8 mouse cellular contexts compared by ENCODE assay signal in genomic region chr16:4642190-4642589, GRCm38 (mm10). TPM values are rescaled to one million over a fixed set of nuclear protein-coding genes. Genes with fewer than 3 reads are reported as not detected.
DNase-seq lines count a peak whose midpoint lies in the region; ATAC-seq and TF ChIP-seq lines count a peak whose summit lies in the region.

No protein-coding gene starts in this region.

- no peaks in the 10 kb centered on the region for H3K9me3 ChIP-seq in forebrain, embryonic 14.5 days (replicated peaks; ENCODE audit: control insufficient read depth, low read length)
- H3K9me3 ChIP-seq in hindbrain, embryonic 14.5 days (ENCODE audit: control insufficient read depth, low read length): no peaks in the 10 kb centered on the region
- H3K9me3 ChIP-seq in limb, embryonic 10.5 days (replicated peaks): no peaks in the 10 kb centered on the region
- H3K9me3 ChIP-seq in midbrain, postnatal 0 days (ENCODE audit: low read length): no peaks in the 10 kb centered on the region

- H3K4me2 ChIP-seq in forebrain, embryonic 14.5 days (ENCODE audit: low read length): no peak overlapping the region
- H3K4me2 ChIP-seq in hindbrain, embryonic 14.5 days (replicated peaks): peak overlapping the region; percentile 73
- H3K4me2 ChIP-seq in midbrain, postnatal 0 days (ENCODE audit: low read depth, low read length, poor library complexity, severe bottlenecking): 0 out of 2 replicates have a peak overlapping the region, but pooled peaks have one; percentile 9

- intact Hi-C loops in gastrocnemius, postnatal 14 days (cut with DNase I; ENCODE audit: low total_unique reads): no loop called here

- H3K27ac ChIP-seq in forebrain, embryonic 14.5 days (ENCODE audit: low read depth, low read length): peak overlapping the region; percentile 27; the same call in 1 of the 2 replicates
- 0 out of 2 replicates have a peak overlapping the region, but pooled peaks have one; percentile 16 for H3K27ac ChIP-seq in hindbrain, embryonic 14.5 days
- peak overlapping the region; percentile 87 for H3K27ac ChIP-seq in limb, embryonic 10.5 days
- H3K27ac ChIP-seq in midbrain, postnatal 0 days (ENCODE audit: low read depth, low read length): no peak overlapping the region

- H3K36me3 ChIP-seq in forebrain, embryonic 14.5 days (ENCODE audit: control insufficient read depth, insufficient read depth, low read length): no peaks in the 10 kb centered on the region
- H3K36me3 ChIP-seq in hindbrain, embryonic 14.5 days (replicated peaks; ENCODE audit: control insufficient read depth, insufficient read depth): 0 out of 2 replicates have a peak, but pooled peaks cover 5% of the 10 kb centered on the region
- peaks cover 63% of the 10 kb centered on the region for H3K36me3 ChIP-seq in limb, embryonic 10.5 days
- peaks cover 4% of the 10 kb centered on the region; the same call in 1 of the 2 replicates for H3K36me3 ChIP-seq in midbrain, postnatal 0 days (ENCODE audit: insufficient read depth, low read length)

- H3K4me1 ChIP-seq in forebrain, embryonic 14.5 days (ENCODE audit: control insufficient read depth, insufficient read depth, low read length): peaks cover 30% of the 10 kb centered on the region
- H3K4me1 ChIP-seq in hindbrain, embryonic 14.5 days (replicated peaks; ENCODE audit: control insufficient read depth, insufficient read depth, low read length): peaks cover 39% of the 10 kb centered on the region
- H3K4me1 ChIP-seq in limb, embryonic 10.5 days: peaks cover 81% of the 10 kb centered on the region
- 0 out of 2 replicates have a peak, but pooled peaks cover 9% of the 10 kb centered on the region for H3K4me1 ChIP-seq in midbrain, postnatal 0 days (ENCODE audit: insufficient read depth, low read length)

- H3K27me3 ChIP-seq in forebrain, embryonic 14.5 days (replicated peaks; ENCODE audit: control insufficient read depth, insufficient read depth, low read length): no peaks in the 10 kb centered on the region
- no peaks in the 10 kb centered on the region for H3K27me3 ChIP-seq in hindbrain, embryonic 14.5 days (ENCODE audit: control insufficient read depth, insufficient read depth, low read length)
- H3K27me3 ChIP-seq in limb, embryonic 10.5 days (ENCODE audit: low read depth, poor library complexity, severe bottlenecking): no peaks in the 10 kb centered on the region
- no peaks in the 10 kb centered on the region; the same call in 1 of the 2 replicates for H3K27me3 ChIP-seq in midbrain, postnatal 0 days (ENCODE audit: insufficient read depth, low read length)

- no peak overlapping the region for H3K4me3 ChIP-seq in forebrain, embryonic 14.5 days (ENCODE audit: low read depth, low read length)
- H3K4me3 ChIP-seq in hindbrain, embryonic 14.5 days (replicated peaks; ENCODE audit: low read length): no peak overlapping the region
- H3K4me3 ChIP-seq in limb, embryonic 10.5 days: peak overlapping the region; percentile 74
- no peak overlapping the region for H3K4me3 ChIP-seq in midbrain, postnatal 0 days (ENCODE audit: low read depth, low read length)

- H3K9ac ChIP-seq in forebrain, embryonic 14.5 days (ENCODE audit: low read length): no peak overlapping the region; the same call in 1 of the 2 replicates
- no peak overlapping the region for H3K9ac ChIP-seq in hindbrain, embryonic 14.5 days
- no peak overlapping the region for H3K9ac ChIP-seq in midbrain, postnatal 0 days (replicated peaks; ENCODE audit: low read length, poor library complexity, severe bottlenecking)

- peak; percentile 11; the same call in 1 of the 2 replicates for ATAC-seq in forebrain, embryonic 14.5 days
- ATAC-seq in hindbrain, embryonic 14.5 days (ENCODE audit: low FRiP score): no peak
- no peak for ATAC-seq in midbrain, postnatal 0 days (ENCODE audit: low FRiP score)

- no peak for TF ChIP-seq CTCF in midbrain, postnatal 0 days (IDR thresholded peaks at IDR 0.05)

- DNase-seq in gastrocnemius, postnatal 14 days: peak; percentile 51
- DNase-seq in gastrocnemius, adult 18-20 months (ENCODE audit: low spot score): no peak
- DNase-seq in forebrain, embryonic 14.5 days (ENCODE audit: low spot score): peak; percentile 45
- no peak for DNase-seq in hindbrain, embryonic 14.5 days (ENCODE audit: low spot score)
- no peak for DNase-seq in limb, embryonic 10.5 days (ENCODE audit: low spot score)
- DNase-seq in midbrain, postnatal 0 days (ENCODE audit: low spot score): no peak
- no peak for DNase-seq in cerebellum, adult 18-20 months
- no peak for DNase-seq in cerebellum, postnatal 36 days

- WGBS in forebrain, embryonic 14.5 days: 45% methylated on average over 13 of the region's 13 CpGs
- 37% methylated on average over 13 of the region's 13 CpGs for WGBS in hindbrain, embryonic 14.5 days
- 36% methylated on average over 13 of the region's 13 CpGs for WGBS in limb, embryonic 10.5 days
- WGBS in midbrain, postnatal 0 days: 45% methylated on average over 13 of the region's 13 CpGs

RNA-seq across cellular contexts. Expression of gene Dnaja3, which starts 2.4 kb away (rescaled TPM):
- 100 to 1,000 TPM in 1 of 2 experiments, 10 to 100 TPM in 1; 88.0 to 100 TPM for total RNA-seq in gastrocnemius, postnatal 14 days (2021)
- 100 to 1,000 TPM in 1 of 2 experiments, 10 to 100 TPM in 1; 91.1 to 101 TPM for total RNA-seq in gastrocnemius, adult 18-20 months (2021)
- 39.7 and 47.4 TPM in 2 replicates for polyA plus RNA-seq in forebrain, embryonic 14.5 days (2014; fragmentation: Nextera tagmentation; extraction: Ambion mirVana)
- 54.6 and 64.8 TPM in 2 replicates for polyA plus RNA-seq in hindbrain, embryonic 14.5 days (2014; fragmentation: Nextera tagmentation; extraction: Ambion mirVana)
- polyA plus RNA-seq in limb, embryonic 10.5 days (2016; fragmentation: Nextera tagmentation; extraction: Ambion mirVana): 64.1 and 70.2 TPM in 2 replicates
- 62.1 and 65.5 TPM in 2 replicates for total RNA-seq in midbrain, postnatal 0 days (2014; rRNA removed)
- polyA plus RNA-seq in midbrain, postnatal 0 days (2015; fragmentation: Nextera tagmentation; extraction: Ambion mirVana): 54.1 and 57.0 TPM in 2 replicates

RNA-seq across cellular contexts. Expression of gene Vasn, which starts 2.4 kb away (rescaled TPM):
- total RNA-seq in gastrocnemius, postnatal 14 days (2021): 1 to 10 TPM; 7.6 to 8.4 TPM
- 1 to 10 TPM; 4.1 to 5.0 TPM for total RNA-seq in gastrocnemius, adult 18-20 months (2021)
- polyA plus RNA-seq in forebrain, embryonic 14.5 days (2014; fragmentation: Nextera tagmentation; extraction: Ambion mirVana): 2.1 and 2.8 TPM in 2 replicates
- polyA plus RNA-seq in hindbrain, embryonic 14.5 days (2014; fragmentation: Nextera tagmentation; extraction: Ambion mirVana): 6.4 and 6.6 TPM in 2 replicates
- polyA plus RNA-seq in limb, embryonic 10.5 days (2016; fragmentation: Nextera tagmentation; extraction: Ambion mirVana): 22.5 and 28.3 TPM in 2 replicates
- total RNA-seq in midbrain, postnatal 0 days (2014; rRNA removed): 12.0 and 14.2 TPM in 2 replicates
- polyA plus RNA-seq in midbrain, postnatal 0 days (2015; fragmentation: Nextera tagmentation; extraction: Ambion mirVana): 4.7 TPM in 2 replicates

RNA-seq across cellular contexts. Expression of gene Pam16, which starts 17.4 kb away (rescaled TPM):
- total RNA-seq in gastrocnemius, postnatal 14 days (2021): 10 to 100 TPM; 68.0 to 74.9 TPM
- total RNA-seq in gastrocnemius, adult 18-20 months (2021): 100 to 1,000 TPM; 108 to 113 TPM
- 160 and 192 TPM in 2 replicates for polyA plus RNA-seq in forebrain, embryonic 14.5 days (2014; fragmentation: Nextera tagmentation; extraction: Ambion mirVana)
- polyA plus RNA-seq in hindbrain, embryonic 14.5 days (2014; fragmentation: Nextera tagmentation; extraction: Ambion mirVana): 174 and 193 TPM in 2 replicates
- 108 and 113 TPM in 2 replicates for polyA plus RNA-seq in limb, embryonic 10.5 days (2016; fragmentation: Nextera tagmentation; extraction: Ambion mirVana)
- total RNA-seq in midbrain, postnatal 0 days (2014; rRNA removed): 31.7 and 40.2 TPM in 2 replicates
- 134 TPM in 2 replicates for polyA plus RNA-seq in midbrain, postnatal 0 days (2015; fragmentation: Nextera tagmentation; extraction: Ambion mirVana)

RNA-seq across cellular contexts. Expression of gene Coro7, which starts 37.4 kb away (rescaled TPM):
- total RNA-seq in gastrocnemius, postnatal 14 days (2021): 10 to 100 TPM; 13.9 to 17.8 TPM
- total RNA-seq in gastrocnemius, adult 18-20 months (2021): 10 to 100 TPM; 13.9 to 14.4 TPM
- 9.2 and 18.3 TPM in 2 replicates for polyA plus RNA-seq in forebrain, embryonic 14.5 days (2014; fragmentation: Nextera tagmentation; extraction: Ambion mirVana)
- polyA plus RNA-seq in hindbrain, embryonic 14.5 days (2014; fragmentation: Nextera tagmentation; extraction: Ambion mirVana): 24.1 and 27.2 TPM in 2 replicates
- 21.8 and 22.9 TPM in 2 replicates for polyA plus RNA-seq in limb, embryonic 10.5 days (2016; fragmentation: Nextera tagmentation; extraction: Ambion mirVana)
- total RNA-seq in midbrain, postnatal 0 days (2014; rRNA removed): 31.1 and 39.8 TPM in 2 replicates
- polyA plus RNA-seq in midbrain, postnatal 0 days (2015; fragmentation: Nextera tagmentation; extraction: Ambion mirVana): 28.7 and 31.9 TPM in 2 replicates

RNA-seq across cellular contexts. Expression of gene Glis2, which starts 47.7 kb away (rescaled TPM):
- total RNA-seq in gastrocnemius, postnatal 14 days (2021): 10 to 100 TPM; 11.8 to 15.2 TPM
- total RNA-seq in gastrocnemius, adult 18-20 months (2021): 1 to 10 TPM; 4.0 to 7.3 TPM
- polyA plus RNA-seq in forebrain, embryonic 14.5 days (2014; fragmentation: Nextera tagmentation; extraction: Ambion mirVana): 9.0 and 10.0 TPM in 2 replicates
- polyA plus RNA-seq in hindbrain, embryonic 14.5 days (2014; fragmentation: Nextera tagmentation; extraction: Ambion mirVana): 18.1 and 19.0 TPM in 2 replicates
- 27.0 and 30.7 TPM in 2 replicates for polyA plus RNA-seq in limb, embryonic 10.5 days (2016; fragmentation: Nextera tagmentation; extraction: Ambion mirVana)
- 20.0 and 20.6 TPM in 2 replicates for total RNA-seq in midbrain, postnatal 0 days (2014; rRNA removed)
- polyA plus RNA-seq in midbrain, postnatal 0 days (2015; fragmentation: Nextera tagmentation; extraction: Ambion mirVana): 10.8 and 12.0 TPM in 2 replicates

Comparison
In these comparisons a context has a peak if more than half of its experiments do, and no peak if none do; other contexts are left out.
1. DNase-seq: peak in gastrocnemius, postnatal 14 days (single experiment) and forebrain, embryonic 14.5 days (single experiment); none in gastrocnemius, adult 18-20 months (single experiment), hindbrain, embryonic 14.5 days (single experiment), limb, embryonic 10.5 days (single experiment), midbrain, postnatal 0 days (single experiment), cerebellum, adult 18-20 months (0 of 2) and cerebellum, postnatal 36 days (0 of 2).